Mouse (Mus musculus) macrophage (primary cell): ENCODE measurements around the gene Atat1. TPM values are rescaled to one million over a fixed set of nuclear protein-coding genes. Genes with fewer than 3 reads are reported as not detected.

Source experiments
- H3K27ac ChIP-seq: fragments of 350-480 bp; formaldehyde crosslinking; 2 replicates; pipeline ENCODE4 v1.9.0; 2021
- H3K36me3 ChIP-seq: fragments of 350-480 bp; formaldehyde crosslinking; 2 replicates; pipeline ENCODE4 v1.9.0; 2021; ENCODE audit errors: inconsistent target
- H3K4me3 ChIP-seq: fragments of 350-480 bp; formaldehyde crosslinking; 2 replicates; pipeline ENCODE4 v1.9.0; 2021; ENCODE audit errors: inconsistent target
- H3K79me2 ChIP-seq: fragments of 350-480 bp; formaldehyde crosslinking; 2 replicates; pipeline ENCODE4 v1.9.0; 2021; ENCODE audit errors: inconsistent target
- WGBS: methylation state at CpG from one replicate; pipeline ENCODE4 v1.1.7; 2026; ENCODE audit warnings: inconsistent platforms; ENCODE audit not compliant: missing documents; 5-methylcytosine and 5-hydroxymethylcytosine counted together
- polyA plus RNA-seq: library from polyadenylated mRNA; stranded (reverse); fragments of 250-400 nt; gene quantifications from 3 replicates; pipeline ENCODE4 v1.2.4, GENCODE M21; 2018; ENCODE audit warnings: inconsistent platforms

Gene Atat1
- polyA plus RNA-seq, 1 experiment from 2014 or later = 6.7 TPM

DNA sequence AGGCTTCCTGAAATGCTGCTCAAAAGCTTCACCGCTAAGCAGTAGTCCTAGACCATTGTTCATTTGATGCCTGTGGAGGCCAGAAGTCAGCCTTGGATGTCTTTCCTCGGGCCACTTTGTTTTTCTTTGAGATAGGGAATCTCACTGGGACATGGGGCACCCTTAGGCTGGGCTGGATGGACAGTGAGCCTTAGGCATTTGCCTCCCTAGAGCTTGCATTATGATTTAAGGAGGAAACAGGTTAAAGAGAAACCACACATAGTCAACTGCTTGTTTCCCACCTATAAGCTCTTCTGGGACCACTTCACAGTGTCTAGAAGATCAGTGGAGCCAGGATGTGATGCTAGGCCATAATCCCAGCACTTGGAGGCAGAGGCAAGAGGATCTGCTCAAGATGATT is 50.0 kb downstream of the Atat1 start:
- peak overlapping the region; percentile 19 for H3K27ac ChIP-seq
- 66% methylated on average over 2 of the region's 2 CpGs for WGBS
- H3K36me3 ChIP-seq = no peaks in the 10 kb centered on the region

GRCm38 (mm10) chr17:35859371-35859770 is 50.5 kb downstream of the Atat1 start:
- Histone ChIP-seq H3K79me2 (peaks cover 17% of the 10 kb centered on the region; the same call in 1 of the 2 replicates), H3K36me3 (no peaks in the 10 kb centered on the region), H3K27ac (0 out of 2 replicates have a peak overlapping the region, but pooled peaks have one; percentile 19), H3K4me3 (no peak overlapping the region)
- WGBS = 83% methylated on average over 1 of the region's 1 CpGs

More for the DNA sequence above, 50.0 kb downstream of the Atat1 start:
- Histone ChIP-seq H3K4me3 (no peak overlapping the region), H3K79me2 (peaks cover 20% of the 10 kb centered on the region; the same call in 1 of the 2 replicates)

- no peak overlapping the region for H3K4me3 ChIP-seq
- H3K27ac ChIP-seq = no peak overlapping the region
- H3K79me2 ChIP-seq = no peaks in the 10 kb centered on the region
- H3K36me3 ChIP-seq = peaks cover 28% of the 10 kb centered on the region
- 74% methylated on average over 3 of the region's 3 CpGs for WGBS
Observed at GRCm38 (mm10) chr17:35850974-35851373, 58.9 kb downstream of the Atat1 start.

DNA sequence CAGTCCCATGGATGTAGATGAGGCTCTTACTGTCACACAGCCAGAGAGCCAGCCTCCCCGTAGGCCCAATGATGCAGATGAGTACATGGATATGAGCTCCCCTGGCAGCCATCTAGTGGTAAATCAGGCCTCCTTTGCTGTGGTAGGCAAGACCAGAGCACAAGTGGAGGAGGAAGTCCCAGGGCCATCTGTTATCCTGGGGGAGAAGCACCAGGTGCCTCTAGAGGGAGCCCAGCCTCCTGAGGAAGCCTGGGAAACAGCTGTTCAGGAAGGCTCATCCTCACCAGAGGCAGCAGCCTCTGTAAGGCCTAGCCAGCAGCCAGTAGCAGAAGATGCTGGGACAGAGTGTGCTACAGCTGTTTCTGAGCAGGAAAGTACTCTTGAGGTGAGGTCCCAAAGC is 61.8 kb downstream of the Atat1 start:
- H3K79me2 ChIP-seq = peaks cover 6% of the 10 kb centered on the region; the same call in 1 of the 2 replicates
- 60% methylated on average over 1 of the region's 1 CpGs for WGBS
- H3K27ac ChIP-seq = no peak overlapping the region
- H3K4me3 ChIP-seq = no peak overlapping the region
- H3K36me3 ChIP-seq = peaks cover 38% of the 10 kb centered on the region

Other genes with a start within 250 kb of the Atat1 start
- gene Vars2, start 242.5 kb downstream of the Atat1 start, polyA plus RNA-seq = 3.5 to 5.8 TPM (median 4.5 TPM) in 3 replicates
- 6.2 to 17.0 TPM (median 10.0 TPM) in 3 replicates for gene Gtf2h4, start 236.3 kb downstream of the Atat1 start, polyA plus RNA-seq
- 0.27 to 0.42 TPM in 2 of 3 replicates, not detected in the other for gene Ddr1, start 205.5 kb downstream of the Atat1 start, polyA plus RNA-seq
- 20.7 to 61.5 TPM (median 37.3 TPM) in 3 replicates for gene Ier3, start 88.4 kb downstream of the Atat1 start, polyA plus RNA-seq
- 42.9 to 64.8 TPM (median 56.1 TPM) in 3 replicates for gene Flot1, start 86.8 kb downstream of the Atat1 start, polyA plus RNA-seq
- gene Tubb5, start 71.8 kb downstream of the Atat1 start, polyA plus RNA-seq = 187 to 603 TPM (median 205 TPM) in 3 replicates
- gene Mdc1, start 68.6 kb downstream of the Atat1 start, polyA plus RNA-seq = 12.5 to 32.8 TPM (median 22.9 TPM) in 3 replicates
- gene Nrm, start 48.8 kb downstream of the Atat1 start, polyA plus RNA-seq = 5.9 to 14.4 TPM (median 6.8 TPM) in 3 replicates
- gene Ppp1r18, start 44.5 kb downstream of the Atat1 start, polyA plus RNA-seq = 166 to 235 TPM (median 189 TPM) in 3 replicates
- gene Dhx16, start 30.3 kb downstream of the Atat1 start, polyA plus RNA-seq = 19.3 to 24.2 TPM (median 19.8 TPM) in 3 replicates
- gene 2310061I04Rik, start 12.6 kb downstream of the Atat1 start, polyA plus RNA-seq = 26.7 to 32.7 TPM (median 27.9 TPM) in 3 replicates
- gene Mrps18b, start 6.3 kb upstream of the Atat1 start, polyA plus RNA-seq = 31.2 to 75.1 TPM (median 49.9 TPM) in 3 replicates
- gene Ppp1r10, start 6.4 kb upstream of the Atat1 start, polyA plus RNA-seq = 27.4 to 97.8 TPM (median 35.0 TPM) in 3 replicates
- 65.4 to 217 TPM (median 77.6 TPM) in 3 replicates for gene Abcf1, start 59.7 kb upstream of the Atat1 start, polyA plus RNA-seq
- gene Gnl1, start 69.8 kb upstream of the Atat1 start, polyA plus RNA-seq = 24.9 to 38.6 TPM (median 28.9 TPM) in 3 replicates
- gene Prr3, start 70.2 kb upstream of the Atat1 start, polyA plus RNA-seq = 8.8 to 13.9 TPM (median 9.5 TPM) in 3 replicates
- 34.5 to 71.7 TPM (median 59.9 TPM) in 3 replicates for gene H2-T24, start 110.5 kb upstream of the Atat1 start, polyA plus RNA-seq
- 196 to 602 TPM (median 274 TPM) in 3 replicates for gene H2-T23, start 122.8 kb upstream of the Atat1 start, polyA plus RNA-seq
- gene H2-T22, start 132.7 kb upstream of the Atat1 start, polyA plus RNA-seq = 56.5 to 198 TPM (median 94.0 TPM) in 3 replicates
- not detected in 3 replicates for gene Gm6034, start 132.9 kb upstream of the Atat1 start, polyA plus RNA-seq
- gene Gm11127, start 148.3 kb upstream of the Atat1 start, polyA plus RNA-seq = 0.16 to 0.64 TPM (median 0.34 TPM) in 3 replicates
- gene Gm19684, start 211.6 kb upstream of the Atat1 start, polyA plus RNA-seq = 0.22 to 0.67 TPM in 2 of 3 replicates, not detected in the other
- not detected in 3 replicates for gene Gm7030, start 219.3 kb upstream of the Atat1 start, polyA plus RNA-seq